Mouse (Mus musculus): ENCODE data around the gene Hint1.
"Not testable (repeated sequence)": the region's sequence is repeated elsewhere in the genome, so short reads cannot be mapped to it uniquely, and the experiment has no call there.

Hint1 gene

DNA sequence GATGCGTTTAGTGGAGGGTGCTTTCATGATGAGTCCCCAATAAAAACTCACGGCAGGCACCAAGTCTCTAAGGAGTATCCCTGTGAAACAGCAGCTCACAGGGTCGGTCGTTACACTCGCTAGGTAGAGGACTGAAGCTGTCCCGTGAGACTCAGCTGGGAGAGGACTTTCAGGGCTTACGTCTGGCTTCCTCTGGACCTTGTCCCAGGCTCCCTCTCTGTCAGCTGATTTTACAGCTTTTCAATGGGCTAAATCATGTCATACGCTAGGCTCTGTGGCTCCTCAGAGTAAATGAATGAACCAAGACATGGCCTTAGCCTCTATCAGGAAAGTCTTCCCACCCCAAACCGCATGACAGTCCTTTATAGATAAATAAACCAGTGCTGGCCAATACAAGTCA lies 28.4 kb downstream of the Hint1 start:
- no peak for DNase-seq (ENCODE audit: low read depth in 2 of 2, low spot score in 2 of 2)

DNA sequence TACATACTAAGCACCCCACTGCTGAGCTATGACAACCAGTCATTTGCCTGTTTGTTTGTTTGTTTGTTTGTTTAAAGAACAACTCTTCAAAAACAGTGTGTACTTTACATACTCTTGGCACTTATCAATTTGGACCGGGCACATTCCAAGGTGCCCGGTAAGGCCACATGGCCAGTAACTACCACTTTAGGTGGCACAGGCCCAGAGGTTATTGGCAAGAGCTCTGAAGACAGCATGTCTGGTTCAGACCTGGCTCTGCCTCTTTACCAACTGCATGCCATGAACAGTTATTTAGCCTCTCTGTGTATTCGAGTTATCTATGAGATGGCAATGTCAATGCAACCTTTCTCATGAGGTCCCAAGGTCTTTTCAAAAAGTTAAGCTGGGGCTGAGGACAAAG lies 30.5 kb downstream of the Hint1 start:
- DNase-seq (ENCODE audit: low read depth in 2 of 2, low spot score in 2 of 2): not testable (repeated sequence)

DNA sequence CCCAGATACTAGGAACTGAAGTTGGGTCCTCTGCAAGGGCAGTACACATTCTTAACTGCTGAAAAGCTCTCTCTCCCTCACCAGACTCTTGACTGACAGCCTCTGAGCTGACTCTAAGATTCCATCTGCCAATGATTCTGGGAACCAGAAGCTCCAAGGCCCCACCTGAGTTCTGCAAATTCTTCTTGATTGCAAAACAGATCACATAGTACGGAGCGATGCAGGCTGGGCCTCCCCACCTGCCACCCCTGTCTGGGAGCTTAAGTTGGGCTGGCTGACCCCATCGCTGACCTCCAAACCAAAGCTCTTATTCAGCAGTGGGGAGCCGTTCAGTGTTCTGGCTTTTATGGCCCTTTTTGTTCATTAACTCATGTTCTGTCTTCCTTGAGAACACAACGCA lies 31.3 kb downstream of the Hint1 start:
- DNase-seq (ENCODE audit: low read depth in 2 of 2, low spot score in 2 of 2): no peak

DNA sequence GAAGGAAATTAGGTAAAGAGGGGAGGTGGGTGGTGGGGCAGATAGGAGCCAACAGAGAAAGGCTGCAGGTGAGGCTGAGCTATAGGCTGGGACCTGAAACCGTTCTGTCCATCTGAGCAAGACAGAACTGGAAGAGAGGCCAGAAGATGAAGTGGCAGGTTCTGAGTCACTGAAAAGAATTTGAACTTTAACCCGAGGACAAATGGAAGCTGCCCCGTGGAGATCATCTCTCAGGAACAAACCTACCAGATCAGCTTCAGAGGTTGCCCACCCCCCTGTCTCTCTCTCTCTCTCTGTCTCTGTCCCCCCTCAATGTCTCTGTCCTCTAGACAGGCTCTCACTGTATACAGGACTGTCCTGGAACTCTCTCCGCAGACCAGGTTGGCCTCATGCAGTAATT lies 33.5 kb downstream of the Hint1 start:
- no peak for DNase-seq (ENCODE audit: low read depth in 2 of 2, low spot score in 2 of 2)

DNA sequence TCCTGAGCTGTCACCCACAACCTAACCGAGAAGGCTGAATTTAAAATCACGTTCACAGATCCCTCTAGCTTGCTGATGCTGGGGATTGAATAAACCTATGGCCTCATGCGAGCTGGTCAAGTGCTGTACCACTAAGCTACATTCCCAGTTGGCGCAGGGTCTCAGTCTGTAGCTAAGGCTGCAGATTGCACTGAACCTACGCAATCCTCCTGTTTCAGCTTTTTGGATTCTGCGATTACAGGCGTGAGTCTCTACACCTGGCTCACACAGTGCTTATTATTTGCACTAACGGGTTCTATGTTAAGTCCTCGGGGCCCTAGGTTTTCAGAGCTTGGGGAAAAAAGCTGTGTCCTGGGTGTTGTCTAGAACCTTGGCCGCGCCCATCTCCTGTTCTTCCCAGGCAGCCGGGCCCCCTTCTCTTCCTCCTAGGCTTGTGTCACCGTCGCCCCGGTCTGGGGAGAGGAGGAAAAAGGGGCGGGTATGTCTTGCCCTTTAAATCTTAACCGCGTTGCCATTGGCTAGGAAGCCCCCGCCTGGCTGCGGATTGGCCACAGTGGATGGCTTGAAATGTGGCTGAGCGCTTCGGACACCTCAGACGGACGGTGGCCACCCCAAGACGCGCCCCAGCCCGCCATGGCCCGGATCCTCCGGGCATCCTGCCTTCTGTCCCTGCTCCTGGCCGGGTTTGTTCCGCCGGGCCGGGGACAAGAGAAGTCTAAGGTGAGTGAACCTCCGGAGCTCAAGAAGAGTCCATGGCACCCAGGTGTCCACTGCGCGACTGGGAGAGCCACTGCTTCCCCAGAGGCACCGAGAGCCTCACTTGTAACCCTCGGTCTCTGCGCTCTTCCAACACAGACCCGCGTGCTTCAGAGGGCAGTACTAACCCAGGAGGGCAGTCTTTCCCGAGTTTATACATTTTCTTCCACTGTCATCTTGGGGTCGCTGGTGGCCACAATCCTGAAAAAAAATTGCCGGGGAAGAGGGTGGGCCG lies 36.4 kb downstream of the Hint1 start, which contains the start of gene Gpx3:
TSS of gene Gpx3 (plus strand) at position 121 of the 991 bp plus-strand sequence.
- no peak for DNase-seq (ENCODE audit: low read depth in 2 of 2, low spot score in 2 of 2)

DNA sequence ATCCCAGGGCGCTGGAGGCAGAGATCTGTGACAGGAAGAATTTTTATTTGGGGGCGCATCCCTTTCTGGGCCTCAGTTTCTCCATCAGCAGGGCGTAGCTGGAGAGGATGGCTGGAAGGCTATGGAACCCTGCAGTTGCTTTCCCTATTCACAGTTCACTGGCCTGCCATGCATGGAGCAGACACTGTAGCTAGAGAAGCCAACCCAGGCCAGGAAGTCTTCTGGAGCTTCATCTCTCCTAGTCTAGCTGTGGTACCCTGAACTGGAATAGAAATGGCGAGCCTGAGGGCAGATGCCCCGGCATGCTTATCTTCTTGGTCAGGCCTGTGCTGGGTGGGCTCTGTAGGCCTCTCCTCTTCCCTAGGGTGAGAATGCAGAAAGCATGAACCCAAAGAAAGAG lies 37.2 kb downstream of the Hint1 start:
- no peak for DNase-seq (ENCODE audit: low read depth in 2 of 2, low spot score in 2 of 2)

DNA sequence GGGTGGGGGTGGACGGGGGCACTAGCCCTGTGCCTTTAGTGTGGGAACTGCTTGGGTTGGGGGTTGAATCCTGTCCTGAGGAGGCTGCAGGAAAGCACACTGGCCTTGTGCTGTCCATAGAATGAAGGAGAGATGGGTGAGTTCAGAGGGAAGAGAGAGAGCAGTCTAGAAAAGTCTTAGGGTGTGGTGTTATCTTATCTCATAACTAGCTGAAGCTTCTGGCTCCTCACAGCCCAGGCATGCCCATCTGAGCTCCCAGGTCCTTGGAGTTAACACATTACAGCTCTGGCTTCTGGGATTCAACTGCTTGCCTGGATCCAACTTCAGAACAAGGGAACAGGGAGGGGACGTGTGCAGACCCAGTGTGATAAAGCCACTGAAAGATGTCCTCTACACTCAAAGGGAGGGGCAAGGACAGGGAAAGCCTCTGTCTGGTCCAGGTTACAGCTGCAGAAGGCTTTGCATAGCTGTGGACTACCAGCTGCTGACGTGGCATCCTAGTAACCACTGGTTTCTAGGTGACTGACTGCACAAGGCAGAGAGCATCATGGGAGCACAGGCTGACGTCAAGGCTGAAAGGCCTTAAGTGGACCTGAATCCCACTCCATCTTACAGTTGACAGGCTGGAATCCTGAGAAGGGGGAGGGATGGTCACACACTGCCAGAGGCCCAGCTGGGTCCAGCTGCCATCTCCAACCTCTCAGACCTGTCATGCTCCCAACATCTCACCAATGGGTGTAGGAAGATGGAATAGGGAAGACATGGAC lies 37.9 kb downstream of the Hint1 start:
- DNase-seq (ENCODE audit: low read depth in 2 of 2, low spot score in 2 of 2): no peak

DNA sequence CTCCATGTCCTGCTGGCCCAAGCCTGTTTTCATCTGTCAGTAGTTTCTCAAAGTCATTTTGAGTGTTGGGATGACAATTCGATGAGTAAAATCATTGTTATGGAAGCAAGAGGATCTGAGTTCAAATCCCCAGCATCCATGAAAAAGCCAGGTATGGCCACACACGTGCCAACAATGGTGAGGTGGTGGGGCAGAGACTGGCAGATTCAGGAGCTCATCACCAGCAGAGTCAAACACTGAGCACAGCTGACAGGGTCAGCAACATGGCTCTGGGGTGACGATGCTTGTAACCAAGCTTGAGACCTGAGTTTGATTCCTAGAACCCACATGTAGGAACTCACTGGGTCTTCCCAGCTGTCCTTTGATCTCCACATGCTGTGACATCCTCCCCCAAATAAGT lies 38.9 kb downstream of the Hint1 start:
- no peak for DNase-seq (ENCODE audit: low read depth in 2 of 2, low spot score in 2 of 2)

DNA sequence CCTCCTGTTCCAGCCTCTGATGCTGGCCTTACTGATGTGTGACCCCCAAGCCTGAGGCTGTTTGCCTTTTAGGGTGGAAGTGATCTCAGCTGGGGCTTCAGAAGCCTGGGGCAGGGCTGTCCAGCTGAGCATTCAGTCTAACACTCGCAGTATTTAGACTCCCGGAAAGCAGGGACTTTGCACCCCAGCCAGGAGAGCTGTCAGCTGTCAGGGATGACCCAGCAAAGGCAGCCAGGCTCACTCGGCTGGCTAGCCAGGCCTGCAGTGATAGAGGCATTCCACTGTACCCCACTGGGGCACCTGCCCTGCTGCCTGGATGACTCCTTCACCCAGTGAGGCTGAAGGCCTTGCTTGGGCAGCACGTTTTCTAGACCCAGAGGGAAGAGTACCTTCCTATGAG lies 39.7 kb downstream of the Hint1 start:
- no peak for DNase-seq (ENCODE audit: low read depth in 2 of 2, low spot score in 2 of 2)

DNA sequence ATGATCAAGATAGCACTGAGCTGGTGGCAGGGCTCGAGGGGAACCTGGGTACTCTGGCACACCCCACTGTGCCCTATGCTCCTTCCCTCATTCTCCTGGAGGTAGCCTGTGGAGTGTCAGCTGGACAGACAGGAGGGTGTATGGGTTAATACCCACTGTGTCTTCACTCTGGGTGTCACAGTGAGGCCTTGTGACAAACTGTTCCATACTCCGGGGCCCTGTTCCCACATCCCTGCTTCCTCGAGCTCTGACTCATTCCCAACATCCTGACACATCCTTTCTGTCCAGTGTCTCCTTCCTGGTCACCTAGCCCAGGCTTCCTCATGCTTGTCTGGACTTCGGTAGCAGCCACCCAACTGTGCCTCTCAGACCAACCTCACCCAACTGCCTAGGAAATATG lies 40.3 kb downstream of the Hint1 start:
- DNase-seq (ENCODE audit: low read depth in 2 of 2, low spot score in 2 of 2): no peak

DNA sequence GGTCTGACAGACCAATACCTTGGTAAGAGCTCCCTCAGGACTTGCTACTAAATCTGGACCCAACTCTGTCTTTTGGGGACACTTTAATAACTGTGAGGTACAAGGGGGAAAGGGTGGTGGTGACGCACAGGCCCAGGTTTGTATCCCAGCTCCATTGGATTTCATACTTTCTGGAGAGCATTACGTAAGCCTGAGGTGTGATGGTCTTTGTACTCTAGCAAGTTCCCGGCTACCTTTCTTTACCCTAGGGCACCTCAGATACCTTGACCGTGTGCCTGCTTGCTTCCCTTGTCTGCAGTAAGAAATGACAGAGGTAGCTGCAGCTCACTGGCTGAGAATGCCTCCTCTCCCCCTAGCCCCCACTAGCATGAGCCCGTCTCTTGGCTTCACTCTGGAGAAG lies 41.1 kb downstream of the Hint1 start:
- DNase-seq (ENCODE audit: low read depth in 2 of 2, low spot score in 2 of 2): no peak

DNA sequence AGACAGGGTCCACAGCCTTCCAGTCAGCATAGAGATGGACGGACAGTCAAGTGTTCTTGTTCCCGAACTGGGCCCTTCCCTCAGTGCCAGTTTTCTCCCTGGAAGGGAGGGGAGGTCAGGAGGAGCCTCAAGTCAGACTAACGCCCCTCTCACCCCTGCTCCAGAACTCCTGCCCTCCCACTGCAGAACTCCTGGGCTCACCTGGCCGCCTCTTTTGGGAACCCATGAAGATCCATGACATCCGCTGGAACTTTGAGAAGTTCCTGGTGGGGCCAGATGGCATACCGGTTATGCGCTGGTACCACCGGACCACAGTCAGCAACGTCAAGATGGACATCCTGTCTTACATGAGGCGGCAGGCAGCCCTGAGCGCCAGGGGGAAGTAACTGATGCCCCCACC lies 43.1 kb downstream of the Hint1 start:
- DNase-seq (ENCODE audit: low read depth in 2 of 2, low spot score in 2 of 2): no peak

DNA sequence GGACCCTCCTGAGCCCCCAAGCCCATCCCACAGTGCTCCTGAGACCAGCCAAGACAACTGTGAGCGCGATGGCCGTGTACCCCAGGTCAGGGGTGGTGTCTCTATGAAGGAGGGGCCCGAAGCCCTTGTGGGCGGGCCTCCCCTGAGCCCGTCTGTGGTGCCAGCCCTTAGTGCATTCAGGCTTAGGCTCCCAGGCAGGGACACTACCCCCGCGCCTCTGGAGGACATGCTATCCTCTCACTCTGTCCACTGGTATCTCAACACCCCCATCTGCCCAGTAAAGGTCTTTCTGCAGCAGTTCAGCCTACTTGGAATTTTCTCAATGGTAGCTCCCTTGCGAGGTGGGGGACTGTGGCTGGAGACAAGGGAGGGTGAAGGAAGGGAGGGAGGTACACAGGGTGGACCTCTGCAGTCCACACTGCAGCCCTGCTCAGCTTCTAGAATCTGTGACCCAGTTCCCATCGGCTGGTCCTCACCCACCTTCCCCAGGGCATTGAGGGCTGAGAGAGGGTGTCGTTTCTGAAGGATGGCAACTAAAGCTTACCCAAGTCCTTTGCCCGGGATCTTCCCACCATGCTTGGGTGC lies 44.0 kb downstream of the Hint1 start:
- no peak for DNase-seq (ENCODE audit: low read depth in 2 of 2, low spot score in 2 of 2)

DNA sequence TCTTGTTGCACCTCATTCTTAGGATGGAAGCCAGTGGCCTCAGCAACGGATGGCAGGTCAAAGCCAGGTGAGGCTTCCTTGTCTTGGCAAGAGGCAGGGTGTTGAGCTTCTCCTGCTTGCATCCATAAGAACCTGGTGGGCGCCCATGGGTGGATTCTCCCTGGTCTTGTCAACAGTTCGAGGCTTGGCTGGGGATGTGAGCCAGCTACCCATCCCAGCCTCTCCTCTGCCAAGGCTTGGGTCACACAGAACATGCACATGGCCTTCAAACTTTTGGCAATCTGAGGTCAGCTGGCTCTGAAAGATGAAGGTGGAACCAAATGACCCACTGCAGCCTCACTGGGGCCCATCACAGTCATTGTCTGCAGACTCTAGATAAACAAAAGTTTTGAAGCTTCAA lies 45.0 kb downstream of the Hint1 start:
- DNase-seq (ENCODE audit: low read depth in 2 of 2, low spot score in 2 of 2): no peak

DNA sequence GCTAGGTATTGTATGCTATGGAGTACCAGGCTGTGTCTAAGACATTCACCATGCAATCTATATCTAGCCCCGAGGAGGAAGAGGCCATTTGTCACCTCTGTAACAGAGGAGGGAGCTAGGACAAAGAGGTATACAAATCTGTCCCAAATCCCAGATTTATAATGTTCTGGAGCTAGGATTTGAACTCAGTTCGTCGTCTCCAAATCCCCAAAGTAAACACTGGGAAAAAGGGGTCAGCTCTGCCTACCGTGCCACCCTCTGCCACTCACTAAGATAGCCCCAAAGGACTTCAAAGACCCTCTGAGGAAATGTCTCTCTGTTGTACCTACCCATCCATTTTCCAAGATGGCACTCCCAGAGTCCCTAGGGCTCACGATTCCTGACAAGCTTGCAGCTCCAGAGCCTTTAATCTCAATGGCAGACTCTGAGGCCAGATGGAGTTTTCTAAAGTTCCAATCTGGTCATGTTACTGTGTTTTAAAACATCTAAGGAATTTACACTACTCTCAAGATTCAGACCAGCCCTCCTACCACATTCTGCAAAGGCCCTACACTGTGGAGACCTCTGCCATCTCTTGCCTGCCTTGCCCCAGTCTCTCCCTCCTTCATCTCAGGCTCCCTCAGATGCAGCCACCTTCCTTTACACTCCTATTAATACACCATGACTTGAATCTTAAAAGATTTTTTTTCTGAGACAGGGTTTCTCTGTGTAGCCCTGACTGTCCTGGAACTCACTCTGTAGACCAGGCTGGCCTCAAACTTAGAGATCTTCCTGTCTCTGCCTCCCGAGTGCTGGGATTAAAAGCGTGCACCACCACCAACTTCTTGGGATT lies 45.7 kb downstream of the Hint1 start:
- DNase-seq (ENCODE audit: low read depth in 2 of 2, low spot score in 2 of 2): no peak

DNA sequence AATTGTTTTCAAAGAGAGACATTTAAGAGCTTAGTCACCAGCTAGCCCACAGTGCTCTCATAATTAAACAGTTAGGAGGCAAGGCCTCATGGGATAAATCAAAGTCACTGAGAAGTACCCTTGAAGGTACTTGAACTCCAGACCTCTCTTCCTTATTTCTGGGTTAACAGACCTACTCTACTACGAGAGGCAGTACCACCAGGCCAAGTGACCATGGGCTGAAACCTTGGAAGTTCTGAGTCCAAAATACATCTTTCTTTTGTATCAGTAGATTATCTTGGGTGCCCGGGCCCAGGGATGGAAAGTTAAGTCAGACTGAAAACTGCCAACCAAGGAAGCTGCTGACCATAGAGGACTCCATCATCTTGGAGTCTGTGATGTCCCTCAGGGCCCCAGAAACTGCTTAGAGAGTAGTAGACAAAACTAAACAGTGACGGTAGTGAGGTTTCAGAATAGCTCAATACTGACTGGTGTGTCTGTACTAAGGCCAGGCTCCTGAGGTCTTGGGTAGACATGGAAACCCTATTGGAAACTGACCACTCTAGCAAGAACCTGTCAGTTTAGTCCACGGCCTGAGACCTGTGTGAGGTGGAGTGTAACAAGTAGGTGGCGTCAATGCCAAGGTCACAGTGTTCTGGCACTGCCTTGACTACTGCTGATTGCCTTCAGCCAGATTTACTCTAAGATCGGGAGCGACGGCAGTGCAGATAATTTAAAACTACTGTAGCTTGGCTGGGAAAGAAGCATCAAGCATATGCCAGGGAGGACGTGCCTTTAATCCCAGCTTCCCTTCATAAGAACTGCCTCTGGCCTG lies 46.5 kb downstream of the Hint1 start:
- DNase-seq (ENCODE audit: low read depth in 2 of 2, low spot score in 2 of 2): no peak

DNA sequence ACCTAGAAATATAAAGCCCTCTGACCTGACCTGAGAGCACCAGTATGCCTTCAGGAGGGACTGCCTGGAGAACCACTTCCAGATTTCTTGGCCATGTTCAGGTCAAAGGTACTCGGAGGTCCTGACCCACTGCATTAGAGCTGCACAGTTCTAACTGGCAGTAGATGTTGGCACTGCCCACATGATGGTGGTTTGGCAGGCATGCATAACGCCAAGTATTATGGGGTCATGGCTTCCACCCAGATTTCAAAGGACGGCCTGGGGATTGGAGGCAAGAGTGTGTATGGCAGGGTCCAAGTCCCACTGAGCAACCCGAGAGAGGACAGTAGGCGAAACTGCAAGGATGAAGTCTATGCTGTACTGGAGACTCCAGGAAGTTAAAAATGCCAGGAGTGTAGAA lies 47.7 kb downstream of the Hint1 start:
- DNase-seq (ENCODE audit: low read depth in 2 of 2, low spot score in 2 of 2): no peak

DNA sequence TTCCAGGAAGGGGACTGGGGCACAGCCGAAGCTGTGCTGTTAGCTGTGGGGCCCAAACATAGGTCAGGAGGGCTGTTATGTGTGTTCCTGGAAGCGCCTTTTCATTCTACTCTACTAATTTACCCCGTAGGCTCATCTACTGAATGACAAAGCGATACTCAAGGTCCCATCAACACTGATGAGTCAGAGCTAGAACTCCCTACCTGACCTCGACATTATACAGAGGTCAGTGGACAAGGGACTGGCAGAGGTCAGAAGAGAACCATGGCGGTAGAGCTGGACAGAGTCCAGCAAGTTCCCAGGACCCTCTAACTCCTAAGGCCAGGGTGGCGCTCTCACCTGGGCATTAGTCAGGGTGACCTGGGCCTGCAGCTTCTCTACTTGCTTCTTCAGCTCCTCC lies 51.3 kb downstream of the Hint1 start:
- no peak for DNase-seq (ENCODE audit: low read depth in 2 of 2, low spot score in 2 of 2)

DNA sequence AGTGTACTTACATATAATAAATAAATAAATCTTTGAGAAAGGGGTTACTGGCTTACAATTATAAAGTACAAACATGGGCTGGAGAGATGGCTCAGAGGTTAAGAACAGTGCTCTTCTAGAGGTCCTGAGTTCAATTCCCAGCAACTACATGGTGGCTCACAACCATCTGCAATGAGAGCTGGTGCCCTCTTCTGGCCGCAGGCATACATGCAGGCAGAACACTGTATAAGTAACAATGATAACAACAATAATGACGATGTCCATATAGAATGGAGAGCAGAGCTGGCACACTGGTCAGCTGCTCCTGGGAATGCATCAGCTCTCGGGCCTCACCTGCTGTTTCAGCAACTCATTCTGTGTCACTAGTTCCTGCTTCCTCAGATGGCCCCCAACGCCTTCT lies 52.1 kb downstream of the Hint1 start:
- DNase-seq (ENCODE audit: low read depth in 2 of 2, low spot score in 2 of 2): no peak

Data from CD8-positive naive resting alpha-beta T cell, adult 2 months (primary cell).